Mouse (Mus musculus) midbrain, postnatal 0 days (tissue): Measurements from ENCODE around the gene Ccnl2. TPM values are rescaled to one million over a fixed set of nuclear protein-coding genes. Genes with fewer than 3 reads are reported as not detected.

Experiments used
- ATAC-seq: fragments of 200-750 bp; cut with Nextera tagmentation; 2 replicates; pipeline ENCODE4 v1.8.0; 2017; ENCODE audit warnings: moderate number of reproducible peaks, mild to moderate bottlenecking, moderate TSS enrichment, moderate library complexity; ENCODE audit not compliant: low FRiP score
- DNase-seq: peaks from one replicate; pipeline ENCODE4 v3.0.0-alpha.2; 2015; ENCODE audit warnings: low spot score
- H3K27ac ChIP-seq: fragments of 300-500 bp; sonication (generic); 2 replicates; pipeline ENCODE4 v1.5.1; 2014; ENCODE audit warnings: low read depth, mild to moderate bottlenecking, low read length, mixed read lengths
- H3K27me3 ChIP-seq: fragments of 300-500 bp; sonication (generic); 2 replicates; pipeline ENCODE4 v1.6.1; 2014; ENCODE audit warnings: low read length, control low read depth, mixed read lengths; ENCODE audit not compliant: insufficient read depth
- H3K36me3 ChIP-seq: fragments of 300-500 bp; sonication (generic); 2 replicates; pipeline ENCODE4 v1.6.1; 2014; ENCODE audit warnings: low read length, control low read depth, mixed read lengths; ENCODE audit not compliant: insufficient read depth
- H3K4me1 ChIP-seq: fragments of 300-500 bp; sonication (generic); 2 replicates; pipeline ENCODE4 v1.6.1; 2014; ENCODE audit warnings: mild to moderate bottlenecking, control low read depth, antibody characterized with exemption, low read length, mixed read lengths; ENCODE audit not compliant: insufficient read depth
- H3K4me2 ChIP-seq: fragments of 300-500 bp; sonication (generic); 2 replicates; pipeline ENCODE4 v1.6.1; 2014; ENCODE audit warnings: low read depth, mild to moderate bottlenecking, low read length, mixed read lengths; ENCODE audit not compliant: poor library complexity, severe bottlenecking
- H3K4me3 ChIP-seq: fragments of 300-500 bp; sonication (generic); 2 replicates; pipeline ENCODE4 v1.5.1; 2014; ENCODE audit warnings: low read depth, mild to moderate bottlenecking, low read length, moderate library complexity
- H3K9ac ChIP-seq: fragments of 300-500 bp; sonication (generic); replicated peaks from 2 replicates; pipeline ENCODE4 v1.6.1; 2014; ENCODE audit warnings: mild to moderate bottlenecking, low read length, moderate library complexity, mixed read lengths; ENCODE audit not compliant: poor library complexity, severe bottlenecking
- H3K9me3 ChIP-seq: fragments of 300-500 bp; sonication (generic); 2 replicates; pipeline ENCODE4 v1.6.1; 2016; ENCODE audit warnings: low read length, control low read depth
- CTCF ChIP-seq: IDR thresholded peaks from 2 replicates; pipeline ENCODE4 v1.5.1; 2016; ENCODE audit warnings: antibody characterized with exemption, mild to moderate bottlenecking
- WGBS: fragments of 180-500 bp; shearing (Covaris S2); extraction: QIAGEN DNeasy Blood & Tissue Kit; methylation state at CpG from one replicate; pipeline ENCODE4 v1.1.7; 2014; 5-methylcytosine and 5-hydroxymethylcytosine counted together
- microRNA-seq: library from miRNA; unstranded; fragments of <30 nt; microRNA quantifications from one replicate; pipeline ENCODE4, GENCODE M21; 2016; ENCODE audit warnings: borderline number of aligned reads
- polyA plus RNA-seq: library from polyadenylated mRNA; unstranded; fragments of >200 nt; fragmentation: Nextera tagmentation; extraction: Ambion mirVana; gene quantifications from 2 replicates; pipeline ENCODE4 v1.2.1, GENCODE M21; 2015
- total RNA-seq: library from RNA; depleted of rRNA; stranded (reverse); fragments of >200 nt; gene quantifications from 2 replicates; pipeline ENCODE4 v1.2.3, GENCODE M21; 2014; rRNA removed

The Ccnl2 gene
- total and polyA plus RNA-seq, 2 experiments from 2014 or later: 66.3 to 88.8 TPM

GRCm38 (mm10) chr4:155871404-155871803 lies 59.1 kb downstream of the Ccnl2 start:
- Histone ChIP-seq H3K9me3 (no peaks in the 10 kb centered on the region), H3K9ac (no peak overlapping the region), H3K4me3 (no peak overlapping the region), H3K36me3 (peaks cover 33% of the 10 kb centered on the region), H3K4me1 (peaks cover 6% of the 10 kb centered on the region; the same call in 1 of the 2 replicates), H3K4me2 (no peak overlapping the region), H3K27me3 (no peaks in the 10 kb centered on the region), H3K27ac (no peak overlapping the region)
- ATAC-seq: no peak
- no peak for DNase-seq
- WGBS: 96% methylated on average over 7 of the region's 7 CpGs
- no peak for TF ChIP-seq CTCF

Small RNA genes lying within 50 kb of the gene (microRNA-seq; reads per million reads assigned to microRNA genes)
- gene Gm27743: not detected

Other genes starting within 250 kb of the Ccnl2 start
- 65.1 and 74.9 TPM in 2 replicates for gene Slc35e2, start 211.1 kb upstream of the Ccnl2 start, total RNA-seq
- 14.7 and 14.8 TPM in 2 replicates for gene Slc35e2, start 211.1 kb upstream of the Ccnl2 start, polyA plus RNA-seq
- gene Cdk11b, start 187.6 kb upstream of the Ccnl2 start, total RNA-seq: 15.2 and 25.3 TPM in 2 replicates
- 60.2 and 64.1 TPM in 2 replicates for gene Cdk11b, start 187.6 kb upstream of the Ccnl2 start, polyA plus RNA-seq
- not detected in 2 replicates for gene Gm10563, start 167.1 kb upstream of the Ccnl2 start, total RNA-seq
- gene Gm10563, start 167.1 kb upstream of the Ccnl2 start, polyA plus RNA-seq: not detected in 2 replicates
- gene Mmp23, start 159.1 kb upstream of the Ccnl2 start, total RNA-seq: 4.1 and 6.4 TPM in 2 replicates
- gene Mmp23, start 159.1 kb upstream of the Ccnl2 start, polyA plus RNA-seq: 4.4 and 5.6 TPM in 2 replicates
- 115 and 118 TPM in 2 replicates for gene Mib2, start 143.3 kb upstream of the Ccnl2 start, total RNA-seq
- 49.3 and 49.5 TPM in 2 replicates for gene Mib2, start 143.3 kb upstream of the Ccnl2 start, polyA plus RNA-seq
- gene Fndc10, start 118.1 kb upstream of the Ccnl2 start, total RNA-seq: 43.8 and 46.4 TPM in 2 replicates
- gene Fndc10, start 118.1 kb upstream of the Ccnl2 start, polyA plus RNA-seq: 24.3 and 27.4 TPM in 2 replicates
- 84.1 and 90.7 TPM in 2 replicates for gene Ssu72, start 107.7 kb upstream of the Ccnl2 start, total RNA-seq
- gene Ssu72, start 107.7 kb upstream of the Ccnl2 start, polyA plus RNA-seq: 152 and 153 TPM in 2 replicates
- 51.0 and 78.0 TPM in 2 replicates for gene Tmem240, start 77.7 kb upstream of the Ccnl2 start, total RNA-seq
- gene Tmem240, start 77.7 kb upstream of the Ccnl2 start, polyA plus RNA-seq: 34.9 and 37.9 TPM in 2 replicates
- 52.6 and 69.1 TPM in 2 replicates for gene Atad3a, start 51.4 kb upstream of the Ccnl2 start, total RNA-seq
- 65.9 and 69.9 TPM in 2 replicates for gene Atad3a, start 51.4 kb upstream of the Ccnl2 start, polyA plus RNA-seq
- gene Vwa1, start 37.8 kb upstream of the Ccnl2 start, total RNA-seq: 42.1 and 42.5 TPM in 2 replicates
- 25.5 and 28.7 TPM in 2 replicates for gene Vwa1, start 37.8 kb upstream of the Ccnl2 start, polyA plus RNA-seq
- gene Tmem88b, start 26.6 kb upstream of the Ccnl2 start, total RNA-seq: 0.66 and 1.6 TPM in 2 replicates
- gene Tmem88b, start 26.6 kb upstream of the Ccnl2 start, polyA plus RNA-seq: 0.56 and 0.65 TPM in 2 replicates
- not detected in 2 replicates for gene Ankrd65, start 22.1 kb upstream of the Ccnl2 start, total RNA-seq
- not detected in 2 replicates for gene Ankrd65, start 22.1 kb upstream of the Ccnl2 start, polyA plus RNA-seq
- 111 and 123 TPM in 2 replicates for gene Mrpl20, start 9.6 kb upstream of the Ccnl2 start, total RNA-seq
- 279 and 316 TPM in 2 replicates for gene Mrpl20, start 9.6 kb upstream of the Ccnl2 start, polyA plus RNA-seq
- gene Aurkaip1, start 18.8 kb downstream of the Ccnl2 start, total RNA-seq: 90.9 and 102 TPM in 2 replicates
- gene Aurkaip1, start 18.8 kb downstream of the Ccnl2 start, polyA plus RNA-seq: 155 and 158 TPM in 2 replicates
- gene Mxra8, start 27.2 kb downstream of the Ccnl2 start, total RNA-seq: 35.5 and 37.2 TPM in 2 replicates
- 27.2 and 32.7 TPM in 2 replicates for gene Mxra8, start 27.2 kb downstream of the Ccnl2 start, polyA plus RNA-seq
- gene Dvl1, start 34.9 kb downstream of the Ccnl2 start, total RNA-seq: 141 and 156 TPM in 2 replicates
- gene Dvl1, start 34.9 kb downstream of the Ccnl2 start, polyA plus RNA-seq: 17.5 TPM in 2 replicates
- 0.38 and 1.2 TPM in 2 replicates for gene Tas1r3, start 50.9 kb downstream of the Ccnl2 start, total RNA-seq
- 0.12 and 0.22 TPM in 2 replicates for gene Tas1r3, start 50.9 kb downstream of the Ccnl2 start, polyA plus RNA-seq
- 35.3 and 43.7 TPM in 2 replicates for gene Cptp, start 57.0 kb downstream of the Ccnl2 start, total RNA-seq
- 27.3 and 32.1 TPM in 2 replicates for gene Cptp, start 57.0 kb downstream of the Ccnl2 start, polyA plus RNA-seq
- 45.0 and 56.0 TPM in 2 replicates for gene Ints11, start 57.1 kb downstream of the Ccnl2 start, total RNA-seq
- gene Ints11, start 57.1 kb downstream of the Ccnl2 start, polyA plus RNA-seq: 53.6 and 56.0 TPM in 2 replicates
- gene Pusl1, start 79.3 kb downstream of the Ccnl2 start, total RNA-seq: 71.9 and 95.9 TPM in 2 replicates
- gene Pusl1, start 79.3 kb downstream of the Ccnl2 start, polyA plus RNA-seq: 54.3 and 54.5 TPM in 2 replicates
- gene Acap3, start 79.3 kb downstream of the Ccnl2 start, total RNA-seq: 82.6 and 99.3 TPM in 2 replicates
- 63.3 and 64.5 TPM in 2 replicates for gene Acap3, start 79.3 kb downstream of the Ccnl2 start, polyA plus RNA-seq
- 76.5 and 82.0 TPM in 2 replicates for gene Ube2j2, start 131.3 kb downstream of the Ccnl2 start, total RNA-seq
- 125 and 138 TPM in 2 replicates for gene Ube2j2, start 131.3 kb downstream of the Ccnl2 start, polyA plus RNA-seq
- 11.7 and 13.3 TPM in 2 replicates for gene C1qtnf12, start 149.8 kb downstream of the Ccnl2 start, total RNA-seq
- 11.7 and 14.8 TPM in 2 replicates for gene C1qtnf12, start 149.8 kb downstream of the Ccnl2 start, polyA plus RNA-seq
- gene B3galt6, start 180.2 kb downstream of the Ccnl2 start, total RNA-seq: 52.5 and 57.2 TPM in 2 replicates
- gene B3galt6, start 180.2 kb downstream of the Ccnl2 start, polyA plus RNA-seq: 31.1 and 32.2 TPM in 2 replicates
- gene Sdf4, start 180.4 kb downstream of the Ccnl2 start, total RNA-seq: 84.8 and 105 TPM in 2 replicates
- 111 and 112 TPM in 2 replicates for gene Sdf4, start 180.4 kb downstream of the Ccnl2 start, polyA plus RNA-seq
- gene Tnfrsf4, start 201.4 kb downstream of the Ccnl2 start, total RNA-seq: 0.66 and 1.4 TPM in 2 replicates
- gene Tnfrsf4, start 201.4 kb downstream of the Ccnl2 start, polyA plus RNA-seq: 0.54 and 0.78 TPM in 2 replicates
- gene Tnfrsf18, start 213.7 kb downstream of the Ccnl2 start, total RNA-seq: not detected in 2 replicates
- gene Tnfrsf18, start 213.7 kb downstream of the Ccnl2 start, polyA plus RNA-seq: 1.5 and 2.2 TPM in 2 replicates
- gene Ttll10, start 246.9 kb downstream of the Ccnl2 start, total RNA-seq: 1.9 TPM in 1 of 2 replicates, not detected in the other
- gene Ttll10, start 246.9 kb downstream of the Ccnl2 start, polyA plus RNA-seq: not detected in 2 replicates